Mouse (Mus musculus) cerebellum, postnatal 14 days (tissue): ENCODE measurements around the gene Iqgap2.

ENCODE experiments used
- DNase-seq, 2 experiments: peaks; one replicate each; pipeline ENCODE4 v3.0.0; 2021; ENCODE audit warnings: mixed read lengths in 2 of 2

Iqgap2 gene

GRCm38 (mm10) chr13:95777237-95777636, 114.5 kb downstream of the Iqgap2 start:
- DNase-seq: peak; percentile 55 to 59

DNA sequence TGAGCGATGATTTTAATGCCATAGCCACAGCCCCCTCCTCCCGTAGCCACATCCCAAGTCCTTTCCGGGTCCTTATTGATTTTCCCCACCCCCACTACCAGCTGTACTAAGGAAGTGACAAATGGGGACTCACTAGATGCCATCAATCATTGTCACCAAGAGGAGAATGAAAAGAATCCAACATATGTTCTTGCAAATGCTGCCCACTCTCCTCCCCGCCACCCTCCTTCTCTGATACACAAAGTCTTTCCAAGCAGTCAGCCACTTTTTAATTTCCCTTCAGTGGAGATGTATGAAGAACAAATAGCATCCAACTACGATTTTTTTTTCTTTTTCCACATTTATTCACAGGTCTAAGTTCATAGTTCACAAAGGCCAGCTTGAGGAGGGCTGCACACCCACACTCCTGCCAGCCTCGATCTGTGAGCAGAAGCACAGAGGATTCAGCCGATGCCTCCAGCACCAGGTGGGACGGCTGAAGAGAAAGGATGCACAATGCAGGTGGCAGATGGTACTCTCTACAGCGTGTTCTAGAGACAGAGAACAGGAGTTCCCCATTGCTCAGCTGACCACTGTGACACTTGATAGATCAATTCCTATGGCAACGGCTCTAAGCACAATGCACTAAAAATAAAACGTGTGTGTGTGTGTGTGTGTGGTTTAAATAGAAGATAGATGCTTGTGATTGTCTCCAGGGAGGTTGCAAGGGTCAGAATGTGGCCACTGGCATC, 116.6 kb downstream of the Iqgap2 start:
- DNase-seq: peak; percentile 59 to 66

DNA sequence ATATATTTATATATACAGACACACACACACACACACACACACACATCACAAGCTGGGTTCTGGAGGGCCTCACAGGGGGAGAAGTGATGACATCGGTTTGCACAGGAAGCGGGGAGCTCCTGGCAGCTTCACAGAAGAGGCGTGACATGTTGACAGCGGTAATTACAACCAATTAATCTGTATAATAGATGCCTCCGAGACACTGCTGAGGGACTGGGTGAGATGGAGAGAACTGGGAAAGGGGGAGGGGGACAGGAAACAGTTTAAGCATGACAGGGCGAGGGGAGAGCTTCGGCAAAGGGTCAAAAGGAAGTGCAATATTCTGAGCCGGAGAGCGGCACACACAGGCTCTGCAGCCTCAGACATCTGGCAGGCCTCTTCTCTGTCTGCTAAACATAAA, 126.7 kb downstream of the Iqgap2 start:
- peak in 1 of 2 experiments; percentile 21 for DNase-seq

DNA sequence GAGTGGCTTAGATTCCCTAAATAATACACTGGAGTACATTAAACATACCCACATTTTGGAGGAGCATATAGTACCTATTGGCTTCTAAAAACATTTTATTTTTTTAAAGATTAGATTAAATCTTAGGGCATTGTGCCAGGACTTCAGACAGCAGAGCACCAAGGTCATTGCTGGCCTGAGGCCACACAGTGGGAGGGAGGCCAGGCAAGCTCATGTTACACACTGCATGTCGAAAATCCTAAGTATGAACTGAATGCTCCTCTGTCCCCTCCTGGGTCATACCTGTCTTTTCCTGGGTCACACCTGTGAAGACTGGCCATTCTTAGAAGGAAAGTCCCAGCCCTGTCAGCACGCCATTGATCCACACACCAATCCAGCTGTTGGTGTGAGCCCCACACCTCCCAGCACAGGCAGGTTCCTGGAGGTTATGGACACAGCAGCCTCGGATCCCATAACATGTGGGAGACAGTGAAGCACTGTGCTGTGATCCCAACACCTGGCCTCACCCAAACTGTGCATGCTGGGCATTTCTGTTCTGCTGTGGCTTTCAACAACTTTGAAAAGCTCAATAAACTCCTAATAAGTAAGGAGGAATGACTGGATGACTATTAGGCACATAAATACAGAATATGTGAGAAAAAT, 127.7 kb downstream of the Iqgap2 start:
- DNase-seq: no peak

- DNase-seq: no peak
Observed at GRCm38 (mm10) chr13:95759810-95760209, 131.9 kb downstream of the Iqgap2 start.

DNA sequence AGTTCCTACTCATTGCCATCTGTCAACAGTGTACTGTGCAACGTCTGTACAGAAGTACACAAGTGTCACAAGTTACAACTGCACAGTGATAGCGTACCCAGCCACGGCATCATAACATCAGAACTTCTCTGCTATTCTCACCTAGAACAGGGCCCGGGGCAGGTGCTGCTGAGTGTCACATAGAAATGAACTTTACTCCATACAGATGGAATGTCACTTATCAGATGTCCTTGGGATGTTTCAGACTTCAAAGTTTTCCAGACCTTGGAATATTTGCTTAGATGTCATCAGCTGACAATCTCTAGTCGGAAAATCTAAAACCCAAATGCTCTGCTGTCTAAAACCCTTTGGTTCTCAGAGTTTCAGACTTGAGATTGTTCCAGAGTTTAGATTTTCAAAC, 137.4 kb downstream of the Iqgap2 start:
- no peak for DNase-seq

GRCm38 (mm10) chr13:95752386-95752785, 139.3 kb downstream of the Iqgap2 start:
- no peak for DNase-seq

GRCm38 (mm10) chr13:95747541-95747940, 144.2 kb downstream of the Iqgap2 start:
- DNase-seq: no peak

DNA sequence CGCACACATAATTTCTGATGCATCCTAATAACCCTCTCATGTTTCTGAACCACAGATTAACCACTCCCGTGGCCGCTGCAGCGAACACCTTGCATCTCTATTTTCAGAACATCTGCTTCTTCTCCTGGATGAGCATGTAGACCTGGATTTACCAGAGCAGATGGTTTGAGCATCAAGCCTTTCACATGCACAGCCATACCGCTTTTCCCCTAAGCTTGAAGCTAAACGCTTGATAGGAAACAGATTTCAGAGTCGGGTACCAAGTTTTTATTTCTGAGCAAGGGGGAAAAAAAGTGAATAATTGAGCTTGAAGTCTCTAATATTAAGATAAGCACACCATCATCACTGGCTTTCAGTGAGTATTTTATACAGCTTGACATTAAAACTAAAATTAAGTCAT, 144.6 kb downstream of the Iqgap2 start:
- no peak for DNase-seq

GRCm38 (mm10) chr13:95746509-95746908, 145.2 kb downstream of the Iqgap2 start:
- peak; percentile 79 to 81 for DNase-seq

DNA sequence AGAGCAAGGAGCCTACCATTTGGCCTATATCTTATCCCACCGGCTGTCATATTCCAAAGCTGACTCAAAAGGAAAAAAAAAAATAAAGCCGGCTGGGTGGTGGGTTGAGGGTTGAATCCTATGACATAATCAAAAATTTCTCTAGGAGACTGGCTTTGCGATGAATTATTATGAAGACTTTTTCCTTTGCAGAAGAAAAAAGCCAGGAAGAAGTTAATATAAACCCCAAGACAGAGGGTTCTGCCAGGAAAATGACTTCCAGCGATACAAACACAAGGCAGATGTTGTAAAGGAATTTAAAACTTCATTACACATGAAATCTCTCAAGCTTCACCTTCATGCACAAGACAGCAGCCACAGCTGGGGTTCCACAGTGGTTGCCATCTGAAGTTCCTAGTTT, 146.3 kb downstream of the Iqgap2 start:
- DNase-seq: no peak

DNA sequence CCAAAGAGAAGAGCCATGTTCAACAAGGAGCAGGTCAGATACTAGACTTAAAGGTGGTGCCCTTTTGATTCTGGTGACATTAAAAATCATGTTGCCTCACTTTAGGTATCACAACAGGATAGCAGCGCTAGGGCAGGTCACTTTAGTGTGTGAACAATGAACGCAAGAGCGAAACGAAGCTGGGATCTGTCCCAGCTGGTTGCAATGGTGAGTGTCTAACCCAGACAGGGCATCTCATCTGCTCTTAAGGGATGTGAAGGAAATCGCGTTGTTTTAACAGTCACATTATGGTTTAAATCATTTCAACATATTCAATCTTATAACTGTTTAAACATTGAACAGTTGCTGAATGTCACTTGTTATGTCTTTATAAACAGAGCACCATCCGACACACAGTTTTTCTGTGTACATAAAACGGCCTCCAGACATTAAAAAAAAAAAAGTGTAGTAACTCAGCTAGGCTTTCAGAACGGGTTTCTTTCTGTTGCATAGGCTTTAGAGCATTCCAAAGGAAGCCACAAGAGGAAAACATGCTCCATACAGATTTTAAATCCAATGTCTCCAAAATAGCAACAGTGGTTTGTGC, 148.7 kb downstream of the Iqgap2 start:
- DNase-seq: no peak

DNA sequence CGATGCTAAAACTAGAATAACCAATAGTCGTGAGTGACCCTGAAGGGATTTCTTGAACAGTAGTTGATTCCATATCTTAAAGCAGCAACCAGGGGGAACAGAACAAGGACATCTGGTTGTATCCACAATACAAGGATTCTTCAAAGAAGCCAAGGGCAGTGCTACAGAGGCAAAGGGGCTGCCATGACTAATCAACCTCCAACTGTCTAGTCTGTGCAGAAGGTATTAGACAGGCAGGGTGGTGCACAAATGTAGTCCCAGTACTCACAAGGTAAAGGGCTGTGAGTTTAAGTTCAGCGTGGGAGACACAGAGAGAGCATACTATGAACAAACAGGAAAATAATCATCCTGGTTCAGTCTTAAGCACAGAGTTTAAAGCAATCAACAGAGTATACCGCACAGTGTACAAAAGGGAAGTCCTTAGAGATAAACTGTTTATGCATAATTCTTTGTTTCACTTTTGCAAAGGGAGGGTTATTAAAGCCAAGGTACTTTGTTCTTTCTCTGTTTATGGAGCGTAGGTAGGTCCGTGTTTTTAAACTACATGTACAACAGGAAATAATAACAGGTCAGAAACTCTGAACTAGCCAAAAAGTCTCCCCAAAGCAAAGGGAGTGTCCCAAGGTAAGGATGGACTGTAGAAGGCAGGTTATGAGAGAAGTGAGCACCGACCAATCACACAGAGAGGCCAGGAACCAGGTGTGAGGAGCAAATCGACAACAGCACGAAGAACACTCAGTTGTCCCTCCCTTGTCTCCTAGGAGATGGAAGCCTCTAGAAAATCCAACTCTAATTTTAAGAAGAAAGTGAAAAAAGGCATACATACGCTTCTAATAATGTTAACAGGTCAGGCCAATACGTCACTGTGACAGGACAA, 149.7 kb downstream of the Iqgap2 start:
- DNase-seq: no peak

DNA sequence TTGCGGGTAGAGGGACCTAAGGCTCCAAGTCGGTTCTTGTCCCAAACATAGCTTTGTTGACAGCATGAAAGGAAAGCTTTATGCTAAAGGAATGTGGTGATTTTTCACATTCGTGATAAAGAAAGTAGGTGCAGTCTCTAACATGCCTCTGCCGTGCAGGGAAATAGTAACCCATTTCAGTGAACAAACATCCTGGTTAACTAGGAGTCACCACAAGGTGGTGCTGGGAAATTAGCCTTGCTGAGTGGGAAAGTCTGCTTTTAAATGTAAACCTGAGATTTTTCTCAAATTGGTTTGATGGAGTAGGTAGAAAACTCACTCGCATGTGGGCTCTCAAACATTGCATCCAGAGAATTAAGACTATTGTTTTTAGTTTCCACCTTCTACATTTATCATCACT, 152.1 kb downstream of the Iqgap2 start:
- peak; percentile 54 to 55 for DNase-seq

GRCm38 (mm10) chr13:95730491-95730890, 161.2 kb downstream of the Iqgap2 start:
- no peak for DNase-seq

DNA sequence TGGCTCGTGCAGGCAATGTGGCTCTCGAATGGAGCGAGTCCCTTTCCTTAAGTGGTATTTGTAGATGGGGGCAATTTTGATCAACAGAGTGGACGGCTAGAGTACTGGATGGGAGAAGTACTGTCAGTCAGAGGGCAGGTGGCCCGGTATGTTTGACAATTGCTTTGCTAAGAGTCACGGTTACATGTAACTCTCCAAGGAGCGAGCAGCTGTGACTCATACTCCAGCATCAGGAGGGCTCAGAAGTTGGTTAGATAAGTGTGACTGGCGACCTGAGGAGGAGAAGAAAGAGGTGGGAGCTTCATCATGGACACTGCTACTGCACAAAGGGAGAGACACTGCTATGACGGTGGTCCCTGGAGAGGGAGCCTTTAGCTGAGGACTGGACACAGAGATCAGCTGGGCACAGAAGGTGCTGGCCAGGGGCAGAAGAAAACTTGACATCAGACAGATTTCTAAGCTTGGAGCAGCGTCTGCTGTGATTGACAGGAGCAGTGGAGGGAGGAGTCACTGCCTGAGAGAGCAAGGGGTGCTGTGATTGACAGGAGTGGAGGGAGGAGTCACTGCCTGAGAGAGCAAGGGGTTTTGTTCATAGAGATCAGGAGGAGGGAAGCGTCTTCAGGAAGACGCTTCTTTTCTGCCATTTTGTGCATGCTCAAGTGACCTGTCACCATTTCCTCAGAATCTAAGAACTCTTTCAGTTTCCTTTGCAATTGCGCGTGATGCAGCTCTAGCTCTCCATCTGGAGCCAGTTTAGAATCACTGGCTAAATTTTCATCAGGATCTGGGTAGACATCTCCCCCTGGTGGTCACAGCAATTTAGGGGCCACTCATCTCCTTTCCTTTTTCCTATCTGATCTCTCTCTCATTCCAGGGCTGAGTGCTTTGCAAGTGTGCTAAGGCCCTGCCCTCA, 172.1 kb downstream of the Iqgap2 start:
- peak; percentile 82 to 83 for DNase-seq

- no peak for DNase-seq
Observed at GRCm38 (mm10) chr13:95715356-95715755, 176.4 kb downstream of the Iqgap2 start.

DNA sequence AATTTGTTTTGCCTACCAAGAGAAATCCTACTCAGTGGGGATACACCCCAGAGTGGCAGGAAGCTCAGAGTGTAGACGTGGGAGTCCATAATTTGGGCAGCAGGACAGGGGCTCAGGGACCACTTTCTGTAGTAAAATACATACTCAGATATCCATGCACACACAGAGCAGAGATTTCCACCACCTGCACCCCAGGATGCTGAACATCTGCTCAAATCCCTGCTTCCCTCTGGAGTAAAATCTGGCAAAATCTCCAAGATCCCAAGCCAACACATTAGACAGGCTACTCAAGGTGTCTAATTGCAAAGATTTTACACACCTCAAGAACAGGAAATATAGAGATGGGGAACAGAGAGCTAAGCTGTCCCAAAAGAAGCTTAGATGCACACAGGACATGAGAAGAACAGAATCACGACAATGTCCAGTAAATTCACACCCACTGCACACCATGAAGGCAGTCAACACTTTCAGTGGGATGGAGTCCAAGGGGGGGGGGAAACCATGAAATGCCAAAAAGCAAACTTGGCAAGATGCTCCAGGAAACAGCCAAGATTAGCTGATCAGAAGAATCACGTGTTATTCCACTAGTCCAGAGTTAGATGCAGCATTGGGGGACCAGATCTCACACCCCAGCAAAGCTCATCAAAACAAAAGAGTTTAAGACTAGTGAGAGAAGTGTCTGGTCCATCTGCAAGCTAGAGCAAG, 177.3 kb downstream of the Iqgap2 start:
- DNase-seq: peak; percentile 23 to 41

GRCm38 (mm10) chr13:95712570-95713268, 179.0 kb downstream of the Iqgap2 start:
- DNase-seq: no peak

GRCm38 (mm10) chr13:95712054-95712453, 179.7 kb downstream of the Iqgap2 start:
- DNase-seq: no peak

DNA sequence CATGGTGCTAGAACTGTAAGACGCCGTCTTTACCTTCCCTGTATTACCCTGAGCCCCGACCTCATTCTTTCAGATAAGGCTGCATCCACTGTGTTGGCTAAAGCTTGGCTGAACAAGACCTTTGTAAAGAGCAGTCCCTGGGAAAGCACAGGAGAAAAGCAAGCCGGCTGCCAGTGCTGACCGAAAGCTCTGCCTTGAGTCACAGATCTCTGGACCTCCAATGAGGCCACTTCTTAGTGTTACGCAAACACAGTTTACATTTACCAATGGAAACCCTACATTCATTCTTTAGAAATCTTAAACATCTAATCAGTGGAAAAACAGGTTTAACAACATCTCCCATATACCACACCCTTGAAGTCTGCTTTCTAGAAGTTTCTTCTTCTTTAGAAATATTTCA, 186.1 kb downstream of the Iqgap2 start:
- DNase-seq: no peak
